Mouse (Mus musculus) E14TG2a.4 (cell line): ENCODE measurements around the gene Gzme.
"Not testable (repeated sequence)": the region's sequence is repeated elsewhere in the genome, so short reads cannot be mapped to it uniquely, and the experiment has no call there.

Source experiments
- CTCF ChIP-seq: conservative IDR thresholded peaks from 2 replicates; pipeline ENCODE4 v1.5.1; 2014; ENCODE audit warnings: low read length
- NANOG ChIP-seq: IDR thresholded peaks from 2 replicates; pipeline ENCODE4 v1.6.1; 2014; ENCODE audit warnings: borderline replicate concordance, low read length, mixed read lengths
- POU5F1 ChIP-seq: IDR thresholded peaks from 2 replicates; pipeline ENCODE4 v1.6.1; 2014; ENCODE audit warnings: low read length, borderline replicate concordance

GRCm38 (mm10) chr14:56159479-56159878, 39.1 kb upstream of the Gzme start, which contains the start of gene Gzmg:
- not testable (repeated sequence) for TF ChIP-seq CTCF, NANOG, POU5F1
